Mouse (Mus musculus) cortical plate, adult 2 months (tissue): ENCODE measurements around the gene Sugp2. TPM values are rescaled to one million over a fixed set of nuclear protein-coding genes. Genes with fewer than 3 reads are reported as not detected.

Experiments used
- H3K27ac ChIP-seq: fragments of 200-500 bp; 2 replicates; pipeline ENCODE4 v1.5.1; 2012; ENCODE audit warnings: low read length, control low read depth, inconsistent platforms; ENCODE audit not compliant: insufficient read depth
- H3K4me1 ChIP-seq: fragments of 200-500 bp; 2 replicates; pipeline ENCODE4 v1.6.1; 2011; ENCODE audit warnings: low read length; ENCODE audit not compliant: control insufficient read depth, insufficient read depth
- H3K4me3 ChIP-seq: fragments of 200-500 bp; 2 replicates; pipeline ENCODE4 v1.5.1; 2011; ENCODE audit warnings: mild to moderate bottlenecking, low read length, control low read depth; ENCODE audit not compliant: insufficient read depth
- CTCF ChIP-seq: fragments of 200-500 bp; IDR thresholded peaks from 2 replicates; pipeline ENCODE4 v1.5.1; 2011; ENCODE audit warnings: mild to moderate bottlenecking, control low read depth, low read length; ENCODE audit not compliant: insufficient read depth; ENCODE audit errors: extremely low read depth
- POLR2A ChIP-seq: fragments of 200-500 bp; IDR thresholded peaks from 2 replicates; pipeline ENCODE4 v1.6.1; 2011; ENCODE audit warnings: mild to moderate bottlenecking, low read length, control low read depth; ENCODE audit not compliant: insufficient read depth; ENCODE audit errors: extremely low read depth
- polyA plus RNA-seq: library from polyadenylated mRNA; depleted of rRNA; stranded (reverse); fragments of >200 nt; gene quantifications from 2 replicates; pipeline ENCODE4 v1.2.3, GENCODE M21; 2012; rRNA removed

The Sugp2 gene
- polyA plus RNA-seq, result 105 and 121 TPM in 2 replicates

DNA sequence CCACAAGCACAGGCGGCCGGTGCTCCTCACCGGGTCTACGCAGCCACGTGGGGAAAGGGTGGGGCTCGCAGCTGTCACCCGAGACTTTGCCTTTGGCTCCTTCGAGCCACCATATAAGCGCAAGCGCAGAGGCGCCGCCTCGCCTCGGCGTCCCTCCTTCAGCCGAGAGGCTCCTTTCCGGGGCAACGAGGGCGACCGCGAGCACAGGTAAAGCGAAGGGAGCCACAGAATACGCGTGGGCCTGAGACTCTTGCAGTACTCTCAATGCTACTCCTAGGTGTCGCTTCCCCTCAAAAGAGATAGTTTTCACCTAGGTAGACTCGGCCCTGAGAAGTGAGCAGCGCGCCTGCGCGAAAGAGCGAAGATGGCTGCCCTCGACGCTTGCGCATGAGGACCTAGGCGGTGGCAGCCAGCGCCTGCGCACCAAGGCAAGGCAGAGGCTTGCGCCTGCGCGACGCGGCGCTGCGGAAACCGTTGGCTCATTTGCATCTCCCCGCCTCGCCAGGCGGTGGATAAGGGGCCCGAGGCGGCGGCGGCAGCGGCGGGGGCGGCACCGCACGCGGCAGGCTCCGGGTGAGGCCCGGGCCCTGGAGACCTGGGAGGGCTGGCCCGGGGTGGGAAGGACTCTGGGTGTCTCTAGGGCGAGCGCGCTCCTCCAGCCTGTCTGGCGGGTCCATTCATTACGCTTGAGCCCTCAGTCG is at the start of gene Sugp2, which contains the start of gene Armc6:
Gene Sugp2, plus strand, starts transcription at position 147 of the 701 bp plus-strand sequence.
Gene Armc6, minus strand, starts transcription at position 387 of the 701 bp plus-strand sequence.
- TF ChIP-seq CTCF, result no peak
- TF ChIP-seq POLR2A, result peak; percentile 68; the same call in 1 of the 2 replicates
- Histone ChIP-seq H3K27ac (peak within 1 kb of the TSS; percentile 97), H3K4me1 (peaks cover 4% of the 10 kb centered on the region; the same call in 1 of the 2 replicates), H3K4me3 (peak within 1 kb of the TSS; percentile 56)

DNA sequence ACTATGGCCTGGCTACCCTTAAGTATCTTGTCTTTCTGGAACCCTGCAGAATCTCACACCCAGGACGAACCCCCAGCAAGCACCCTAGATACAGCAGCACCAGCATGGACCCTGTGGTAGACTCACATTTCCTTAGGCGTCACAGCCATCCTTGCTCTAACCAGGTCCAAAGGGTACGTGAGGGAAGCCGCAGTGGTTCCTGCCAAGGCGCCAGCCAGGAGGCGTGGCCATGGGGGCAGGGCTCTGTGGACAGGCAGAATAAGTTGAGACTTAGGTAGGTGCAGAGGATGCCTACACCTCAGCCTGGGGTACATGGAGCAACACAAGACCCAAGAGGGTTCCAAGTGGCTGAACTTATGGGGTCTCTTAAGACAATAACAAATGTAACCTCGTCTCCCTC is 45.3 kb upstream of the Sugp2 start:
- Histone ChIP-seq H3K4me1 (no peaks in the 10 kb centered on the region), H3K27ac (no peak overlapping the region), H3K4me3 (no peak overlapping the region)
- TF ChIP-seq POLR2A (no peak), CTCF (no peak)

DNA sequence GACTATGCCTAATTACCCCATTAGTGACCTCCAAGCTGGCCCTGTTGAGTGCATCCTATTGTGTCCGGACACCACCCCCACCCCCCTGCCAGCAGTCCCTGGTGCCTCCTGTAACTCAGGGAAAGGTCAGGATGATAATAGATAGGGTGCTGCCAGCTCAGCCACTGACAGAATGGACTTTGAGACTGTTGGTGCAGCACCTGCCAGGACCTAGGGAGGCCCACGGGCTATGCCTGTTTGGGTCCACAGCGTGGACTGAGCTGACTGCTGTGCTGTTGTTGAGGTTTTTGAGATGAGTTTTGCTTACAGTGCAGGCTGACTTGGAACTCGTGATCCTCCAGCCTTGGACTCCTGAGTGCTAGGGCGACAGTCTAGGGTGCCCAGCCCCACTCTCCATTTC is 40.8 kb upstream of the Sugp2 start:
- H3K4me3 ChIP-seq, result no peak overlapping the region
- TF ChIP-seq CTCF (no peak), POLR2A (no peak)
- H3K27ac ChIP-seq, result no peak overlapping the region
- no peaks in the 10 kb centered on the region for H3K4me1 ChIP-seq

DNA sequence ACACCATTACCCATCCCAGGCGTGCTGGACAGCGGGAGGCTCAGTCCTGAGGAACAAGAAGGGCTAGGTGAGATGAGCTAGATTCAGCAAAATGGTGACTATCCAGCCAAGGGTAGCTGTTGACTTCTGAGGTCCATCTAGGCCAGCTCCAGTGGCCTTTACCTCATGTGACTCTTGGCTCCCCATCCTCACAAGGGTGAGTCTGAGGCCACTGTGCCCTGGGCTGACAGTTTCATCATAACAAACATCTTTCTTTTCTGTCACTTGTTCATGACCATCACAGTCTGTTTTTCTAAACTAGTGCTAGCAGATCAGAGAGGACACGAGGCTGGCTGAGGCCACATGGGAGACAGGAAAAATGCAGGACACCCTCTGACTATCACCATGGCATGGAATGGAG is 39.8 kb upstream of the Sugp2 start:
- H3K4me1 ChIP-seq, result no peaks in the 10 kb centered on the region; the same call in 1 of the 2 replicates
- H3K27ac ChIP-seq, result no peak overlapping the region
- TF ChIP-seq POLR2A (no peak), CTCF (no peak)
- H3K4me3 ChIP-seq, result no peak overlapping the region

DNA sequence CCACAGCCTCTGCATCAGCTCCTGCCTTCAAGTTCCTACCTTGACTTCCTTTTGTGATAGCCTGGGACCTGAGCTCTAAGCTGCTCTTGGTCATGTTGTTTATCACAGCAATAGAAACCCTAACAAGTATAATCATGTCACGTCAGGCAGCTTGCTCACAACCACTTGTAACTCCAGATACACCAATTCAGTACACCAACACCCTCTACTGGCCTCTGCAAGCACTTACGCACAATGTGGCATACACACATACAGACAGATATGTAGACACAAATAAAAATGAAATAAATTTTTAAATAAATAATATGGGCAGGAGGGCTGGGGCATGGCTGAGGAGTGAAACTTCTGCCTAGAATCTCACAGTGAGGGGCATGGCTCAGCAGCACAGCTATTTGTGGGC is 38.3 kb upstream of the Sugp2 start:
- H3K27ac ChIP-seq, result no peak overlapping the region
- H3K4me1 ChIP-seq, result peaks cover 9% of the 10 kb centered on the region

DNA sequence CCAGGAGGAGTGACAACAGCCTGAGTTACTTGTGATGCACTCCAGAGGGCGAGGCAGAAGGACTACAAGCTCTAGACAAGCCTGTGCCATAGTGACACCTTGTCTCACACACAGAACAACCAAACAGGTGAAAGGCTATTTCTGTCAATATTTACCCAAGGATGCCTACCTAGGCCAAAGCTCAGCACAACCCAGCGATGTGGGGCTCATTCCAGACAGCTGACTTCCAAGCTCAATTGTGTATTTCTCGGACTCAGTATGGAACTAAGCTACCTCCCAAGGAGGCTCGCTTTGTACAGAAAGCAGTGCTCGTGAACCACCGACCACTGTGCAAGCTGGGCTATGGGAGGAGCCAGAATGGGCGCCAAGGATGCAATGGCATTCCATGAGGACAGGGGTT is 36.4 kb upstream of the Sugp2 start:
- Histone ChIP-seq H3K4me3 (no peak overlapping the region), H3K4me1 (peaks cover 13% of the 10 kb centered on the region), H3K27ac (no peak overlapping the region)
- TF ChIP-seq CTCF (no peak), POLR2A (no peak)

More for the DNA sequence above, 38.3 kb upstream of the Sugp2 start:
- no peak overlapping the region for H3K4me3 ChIP-seq
- no peak for TF ChIP-seq CTCF
- no peak for TF ChIP-seq POLR2A

DNA sequence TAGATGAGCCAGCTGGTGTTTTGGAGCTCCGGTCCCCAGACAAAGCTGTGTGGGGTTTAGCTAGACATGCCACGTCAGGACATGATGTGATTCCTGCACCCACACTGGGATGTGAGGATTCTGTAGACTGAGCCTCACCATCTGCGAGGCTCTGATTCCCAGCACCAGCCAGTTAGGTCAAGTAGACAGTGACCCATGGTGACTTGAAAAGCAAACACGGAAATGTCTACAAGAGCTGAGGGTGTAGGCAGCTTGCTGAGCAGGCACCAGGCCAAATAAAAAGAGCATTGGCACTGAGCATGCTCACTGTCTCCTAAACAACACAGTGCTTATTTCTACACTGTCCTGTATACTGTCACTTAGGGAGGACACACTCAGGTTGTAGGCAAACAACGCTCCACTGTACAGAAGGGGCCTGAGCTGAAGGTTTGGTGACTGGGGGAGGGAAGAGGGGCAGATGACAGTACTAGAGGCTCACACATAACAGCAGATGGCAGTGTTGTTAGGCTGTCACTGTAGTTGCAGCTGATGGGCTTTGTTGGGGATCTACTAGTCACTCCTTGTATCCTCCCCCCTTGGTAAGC is 33.8 kb upstream of the Sugp2 start:
- TF ChIP-seq POLR2A, result no peak
- TF ChIP-seq CTCF, result peak; percentile 71
- H3K4me1 ChIP-seq, result peaks cover 15% of the 10 kb centered on the region
- no peak overlapping the region for H3K4me3 ChIP-seq
- H3K27ac ChIP-seq, result no peak overlapping the region

DNA sequence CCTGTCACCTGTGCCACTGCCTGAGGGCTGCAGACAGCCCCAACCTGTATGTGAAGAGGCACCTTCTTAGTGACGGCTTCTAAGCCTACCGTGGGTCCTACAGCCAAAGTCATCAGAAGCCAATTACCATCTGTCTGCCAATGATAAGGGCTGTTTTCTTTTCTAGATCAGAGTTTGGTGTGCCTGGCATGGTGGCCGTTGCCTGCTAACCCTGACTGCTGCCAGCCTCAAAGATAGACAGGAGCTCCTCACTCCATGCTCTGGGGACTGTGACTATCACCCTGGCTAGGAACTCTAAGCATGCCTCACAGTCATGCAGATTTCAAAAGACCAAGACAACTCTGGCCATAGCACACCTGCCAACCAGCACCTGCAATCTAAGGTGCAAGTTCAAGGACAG is 32.6 kb upstream of the Sugp2 start:
- Histone ChIP-seq H3K4me3 (no peak overlapping the region), H3K27ac (no peak overlapping the region), H3K4me1 (peaks cover 15% of the 10 kb centered on the region)
- TF ChIP-seq CTCF (no peak), POLR2A (no peak)

DNA sequence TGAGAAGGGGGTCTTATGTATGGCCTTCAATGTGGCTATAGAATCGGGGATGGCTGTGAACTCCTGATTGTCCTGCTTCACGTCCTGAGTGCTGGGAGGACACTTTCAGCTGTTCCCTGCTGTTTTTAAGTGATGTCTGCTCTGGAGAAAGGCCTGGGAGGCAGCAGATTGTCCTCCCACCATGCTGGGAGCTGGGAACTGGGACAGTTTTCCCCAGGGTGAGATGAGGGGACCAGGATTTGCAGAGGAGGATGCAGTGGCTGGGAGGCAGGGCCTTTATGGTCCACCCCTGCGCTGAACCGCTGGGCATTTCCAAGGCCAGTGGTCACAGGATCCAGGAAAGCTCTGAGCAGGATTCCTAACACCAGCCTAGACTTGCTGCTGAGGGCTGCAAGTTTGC is 31.0 kb upstream of the Sugp2 start:
- TF ChIP-seq POLR2A (no peak), CTCF (no peak)
- Histone ChIP-seq H3K27ac (no peak overlapping the region), H3K4me3 (no peak overlapping the region), H3K4me1 (peaks cover 15% of the 10 kb centered on the region)

DNA sequence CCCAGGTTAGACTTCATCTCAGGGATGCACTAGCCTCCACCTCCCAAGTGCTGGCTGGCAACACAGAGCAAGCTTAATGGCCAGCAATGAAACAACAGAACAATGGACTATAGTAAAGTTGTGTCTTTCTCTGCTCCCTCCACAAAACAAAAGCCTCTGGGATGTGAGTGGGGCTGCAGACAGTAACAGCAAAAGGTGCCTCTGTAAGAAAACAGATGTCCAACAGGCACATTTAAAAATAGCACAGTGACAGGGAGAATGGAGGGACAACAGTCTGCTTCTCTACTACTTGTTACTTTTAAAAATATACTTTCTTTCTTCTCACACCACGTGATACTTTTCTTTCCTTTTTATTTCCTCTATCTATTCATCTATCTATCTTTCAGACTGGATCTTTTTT is 29.3 kb upstream of the Sugp2 start:
- Histone ChIP-seq H3K4me3 (no peak overlapping the region), H3K27ac (no peak overlapping the region), H3K4me1 (peaks cover 13% of the 10 kb centered on the region)
- TF ChIP-seq CTCF (no peak), POLR2A (no peak)
